8 mouse cellular contexts compared by ENCODE assay signal in the genomic region with DNA sequence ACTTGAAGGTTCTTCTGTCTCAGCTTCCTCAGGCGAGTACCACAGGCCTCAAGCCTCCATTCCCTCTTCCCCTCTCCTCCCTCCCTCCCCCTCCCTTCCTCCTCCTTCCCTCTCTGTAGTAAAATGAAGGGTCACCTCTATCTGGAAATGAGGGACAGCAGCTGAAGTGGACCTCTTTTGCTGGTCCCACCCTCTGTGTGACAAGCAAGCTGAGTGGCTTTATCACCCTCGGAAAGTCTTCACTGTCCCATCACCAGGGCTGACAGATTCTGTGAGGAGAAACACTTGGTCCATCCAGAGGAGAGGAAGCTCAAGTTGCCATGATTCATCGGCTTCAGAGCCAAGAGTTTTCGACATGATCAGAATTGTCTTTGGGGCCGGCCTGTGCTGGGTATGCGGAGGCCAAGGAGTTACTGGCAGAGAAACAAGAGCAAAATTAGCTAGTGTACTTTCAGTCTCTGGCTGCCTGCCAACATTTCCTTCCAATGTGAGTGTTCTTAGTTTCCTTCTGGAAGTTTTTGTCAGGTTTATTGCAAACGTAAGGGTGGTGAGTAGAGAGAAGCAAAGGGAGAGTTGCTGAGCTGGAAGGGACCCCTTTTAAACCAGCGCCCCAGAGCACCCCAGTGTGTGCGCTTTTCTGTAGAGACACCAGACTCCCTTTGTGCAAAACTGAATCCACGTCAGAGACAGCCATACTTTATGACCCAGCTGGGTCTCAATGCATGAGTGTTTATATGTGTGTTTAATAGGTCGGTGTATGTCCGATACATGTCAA.
DNase-seq lines count a peak whose midpoint lies in the region; ATAC-seq and TF ChIP-seq lines count a peak whose summit lies in the region.

No protein-coding gene starts in this region.

- DNase-seq in cerebellum, postnatal 10 days = peak; percentile 52 to 64
- DNase-seq in brain, adult 2 months (ENCODE audit: low read depth, low spot score) = peak; percentile 88
- peak; percentile 61 to 83 for DNase-seq in heart, adult 2 months
- peak; percentile 88 for DNase-seq in kidney, postnatal 14 days
- DNase-seq in lung, adult 18-20 months = peak; percentile 62 to 76

- H3K27me3 ChIP-seq in heart, adult 2 months (ENCODE audit: control insufficient read depth, insufficient read depth, low read length) = no peaks in the 10 kb centered on the region
- H3K27me3 ChIP-seq in stomach, embryonic 16.5 days (ENCODE audit: control insufficient read depth, insufficient read depth, low read length) = no peaks in the 10 kb centered on the region

- H3K9ac ChIP-seq in heart, adult 2 months (ENCODE audit: low read depth, low read length) = no peak overlapping the region
- peak overlapping the region; percentile 28; the same call in 1 of the 2 replicates for H3K9ac ChIP-seq in stomach, embryonic 16.5 days (ENCODE audit: low read length)

- no peak for TF ChIP-seq EP300 in heart, adult 2 months (IDR thresholded peaks at IDR 0.05; ENCODE audit: insufficient read depth, low read depth, low read length)

- H3K4me1 ChIP-seq in heart, adult 2 months (ENCODE audit: control insufficient read depth, insufficient read depth, low read length) = peaks cover 8% of the 10 kb centered on the region
- H3K4me1 ChIP-seq in stomach, embryonic 16.5 days (ENCODE audit: control insufficient read depth, insufficient read depth, low read length) = peaks cover 21% of the 10 kb centered on the region

- H3K4me3 ChIP-seq in heart, adult 2 months = no peak overlapping the region
- H3K4me3 ChIP-seq in stomach, embryonic 16.5 days (replicated peaks; ENCODE audit: low read length) = no peak overlapping the region

- TF ChIP-seq POLR2A in heart, adult 2 months (IDR thresholded peaks at IDR 0.05; ENCODE audit: insufficient read depth, low read depth, low read length) = no peak

- no peak for TF ChIP-seq CTCF in heart, adult 2 months (IDR thresholded peaks at IDR 0.05)

- no peak for ATAC-seq in cerebellum, adult (ENCODE audit: insufficient number of reproducible peaks, low FRiP score, low TSS enrichment)
- peak; percentile 89 for ATAC-seq in stomach, embryonic 16.5 days (ENCODE audit: insufficient read depth, low FRiP score)
- ATAC-seq in monocyte, adult 5-6 weeks (replicated peaks; ENCODE audit: insufficient number of reproducible peaks, low FRiP score, low TSS enrichment, poor library complexity, severe bottlenecking) = no peak

- H3K9me3 ChIP-seq in stomach, embryonic 16.5 days (replicated peaks; ENCODE audit: control insufficient read depth, low read length) = no peaks in the 10 kb centered on the region

- 33% methylated on average over 12 of the region's 12 CpGs for WGBS in heart, adult 2 months
- 30% methylated on average over 12 of the region's 12 CpGs for WGBS in stomach, embryonic 16.5 days

- intact Hi-C loops in heart, adult 2 months (cut with DNase I) = no loop called here

- peak overlapping the region; percentile 16; the same call in 1 of the 2 replicates for H3K4me2 ChIP-seq in stomach, embryonic 16.5 days (ENCODE audit: low read depth, low read length)

- H3K36me3 ChIP-seq in heart, adult 2 months (ENCODE audit: control insufficient read depth, insufficient read depth, low read length) = no peaks in the 10 kb centered on the region
- no peaks in the 10 kb centered on the region for H3K36me3 ChIP-seq in stomach, embryonic 16.5 days (ENCODE audit: control insufficient read depth, insufficient read depth, low read length)

- peak overlapping the region; percentile 51 for H3K27ac ChIP-seq in heart, adult 2 months
- H3K27ac ChIP-seq in stomach, embryonic 16.5 days (ENCODE audit: low read length) = peak overlapping the region; percentile 94

- H3K79me2 ChIP-seq in heart, adult 2 months (replicated peaks; ENCODE audit: control insufficient read depth, insufficient read depth, low read length) = no peaks in the 10 kb centered on the region
